Mouse (Mus musculus): Measurements from ENCODE around the gene Lgr5. TPM values are rescaled to one million over a fixed set of nuclear protein-coding genes. Genes with fewer than 3 reads are reported as not detected.

Gene Lgr5
- polyA plus RNA-seq (2015; fragmentation: Nextera tagmentation; extraction: Ambion mirVana): 2.5 and 3.0 TPM in 2 replicates

- H3K9me3 ChIP-seq (replicated peaks): no peaks in the 10 kb centered on the region
- H3K27me3 ChIP-seq (replicated peaks): peaks cover 28% of the 10 kb centered on the region
- peak within 1 kb of the TSS; percentile 75 for H3K4me3 ChIP-seq (replicated peaks)
- peak within 1 kb of the TSS; percentile 58 for H3K27ac ChIP-seq (replicated peaks)
- peaks cover 32% of the 10 kb centered on the region for H3K4me1 ChIP-seq
- ATAC-seq (ENCODE audit: low FRiP score): peak; percentile 90
- H3K4me2 ChIP-seq: peak within 1 kb of the TSS; percentile 99
- peak within 1 kb of the TSS; percentile 67 for H3K9ac ChIP-seq (replicated peaks)
- whole genome bisulfite sequencing: under 1% methylated on average over 47 of the region's 47 CpGs
- H3K36me3 ChIP-seq: no peaks in the 10 kb centered on the region
Observed at GRCm38 (mm10) chr10:115587301-115587969, at the start of gene Lgr5. Gene Lgr5 (minus strand): TSS chr10:115587780.

GRCm38 (mm10) chr10:115626678-115627077, 39.1 kb upstream of the Lgr5 start:
- H3K4me1 ChIP-seq: no peaks in the 10 kb centered on the region
- H3K27ac ChIP-seq (replicated peaks): no peak overlapping the region
- H3K27me3 ChIP-seq (replicated peaks): no peaks in the 10 kb centered on the region
- no peak overlapping the region for H3K4me2 ChIP-seq
- H3K9ac ChIP-seq (replicated peaks): no peak overlapping the region
- H3K4me3 ChIP-seq (replicated peaks): no peak overlapping the region
- peak; percentile 68 for ATAC-seq (ENCODE audit: low FRiP score)
- no peaks in the 10 kb centered on the region for H3K36me3 ChIP-seq
- WGBS: 56% methylated on average over 6 of the region's 6 CpGs
- no peaks in the 10 kb centered on the region for H3K9me3 ChIP-seq (replicated peaks)

DNA sequence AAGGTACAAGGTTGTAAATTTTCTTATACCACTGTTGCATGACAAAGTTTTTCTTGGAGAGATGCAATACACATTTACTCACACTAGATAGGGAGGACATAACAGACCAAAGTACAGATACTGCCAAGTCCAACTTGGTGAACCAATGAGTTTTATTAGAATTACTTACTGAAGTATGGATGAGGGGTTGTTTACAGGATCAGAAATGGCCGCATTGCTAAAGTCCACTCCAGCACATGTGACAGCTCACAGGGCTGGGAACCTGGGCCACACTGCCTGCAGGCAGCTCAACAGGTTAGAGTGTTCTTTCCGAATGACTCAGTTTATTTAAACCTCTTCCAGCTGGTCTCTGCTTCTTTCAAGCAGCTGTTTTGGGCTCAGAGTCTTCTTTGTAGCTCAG, 37.4 kb upstream of the Lgr5 start:
- ATAC-seq (ENCODE audit: low FRiP score): no peak
- 85% methylated on average over 2 of the region's 2 CpGs for WGBS
- Histone ChIP-seq H3K9me3 (replicated peaks) (no peaks in the 10 kb centered on the region), H3K9ac (replicated peaks) (no peak overlapping the region), H3K4me2 (no peak overlapping the region), H3K27ac (replicated peaks) (no peak overlapping the region), H3K27me3 (replicated peaks) (no peaks in the 10 kb centered on the region), H3K4me3 (replicated peaks) (no peak overlapping the region), H3K4me1 (no peaks in the 10 kb centered on the region), H3K36me3 (no peaks in the 10 kb centered on the region)

DNA sequence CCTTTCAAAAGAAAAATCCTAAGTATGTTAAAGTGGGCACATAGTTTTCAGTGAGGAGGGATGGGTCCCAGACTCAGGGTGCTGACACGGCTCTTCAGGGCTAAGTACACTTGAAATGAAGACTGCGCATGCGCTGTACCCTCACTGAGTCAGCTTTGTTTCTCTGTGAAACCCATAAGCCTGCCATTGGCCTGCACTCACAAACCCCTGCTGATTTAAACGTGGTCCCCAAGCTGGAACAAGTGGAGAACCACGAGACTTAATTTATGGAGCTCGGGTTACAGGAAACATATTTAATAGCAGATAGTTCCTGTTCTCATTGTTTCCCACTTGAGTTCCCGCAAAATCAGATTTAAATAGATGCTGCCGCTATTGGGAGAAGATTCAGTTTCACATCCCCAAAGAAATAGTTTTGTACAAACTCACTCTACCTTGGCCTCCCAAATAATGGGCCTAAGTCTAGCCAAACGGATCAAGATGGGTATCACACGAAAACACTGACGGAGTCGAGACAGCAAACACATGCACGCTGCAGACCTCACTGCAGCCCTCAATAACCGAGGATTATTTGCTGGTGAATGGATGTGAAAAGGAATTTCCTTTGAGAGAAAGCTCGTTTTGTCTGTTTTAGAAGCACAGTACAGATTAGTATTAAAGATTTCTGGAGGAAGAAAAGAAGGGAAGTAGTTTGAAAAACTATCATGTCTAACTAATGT, 36.5 kb upstream of the Lgr5 start:
- H3K4me2 ChIP-seq: no peak overlapping the region
- no peaks in the 10 kb centered on the region for H3K4me1 ChIP-seq
- H3K27me3 ChIP-seq (replicated peaks): no peaks in the 10 kb centered on the region
- no peaks in the 10 kb centered on the region for H3K9me3 ChIP-seq (replicated peaks)
- no peak overlapping the region for H3K27ac ChIP-seq (replicated peaks)
- H3K4me3 ChIP-seq (replicated peaks): no peak overlapping the region
- no peak overlapping the region for H3K9ac ChIP-seq (replicated peaks)
- ATAC-seq (ENCODE audit: low FRiP score): no peak
- 55% methylated on average over 15 of the region's 15 CpGs for WGBS
- no peaks in the 10 kb centered on the region for H3K36me3 ChIP-seq

- no peak for ATAC-seq (ENCODE audit: low FRiP score)
- H3K9me3 ChIP-seq (replicated peaks): no peaks in the 10 kb centered on the region
- peaks cover 2% of the 10 kb centered on the region; the same call in 1 of the 2 replicates for H3K4me1 ChIP-seq
- H3K4me2 ChIP-seq: no peak overlapping the region
- H3K36me3 ChIP-seq: no peaks in the 10 kb centered on the region
- no peaks in the 10 kb centered on the region for H3K27me3 ChIP-seq (replicated peaks)
- no peak overlapping the region for H3K27ac ChIP-seq (replicated peaks)
- H3K4me3 ChIP-seq (replicated peaks): no peak overlapping the region
- no peak overlapping the region for H3K9ac ChIP-seq (replicated peaks)
- 83% methylated on average over 7 of the region's 7 CpGs for WGBS
Observed at GRCm38 (mm10) chr10:115623481-115623880, 35.9 kb upstream of the Lgr5 start.

DNA sequence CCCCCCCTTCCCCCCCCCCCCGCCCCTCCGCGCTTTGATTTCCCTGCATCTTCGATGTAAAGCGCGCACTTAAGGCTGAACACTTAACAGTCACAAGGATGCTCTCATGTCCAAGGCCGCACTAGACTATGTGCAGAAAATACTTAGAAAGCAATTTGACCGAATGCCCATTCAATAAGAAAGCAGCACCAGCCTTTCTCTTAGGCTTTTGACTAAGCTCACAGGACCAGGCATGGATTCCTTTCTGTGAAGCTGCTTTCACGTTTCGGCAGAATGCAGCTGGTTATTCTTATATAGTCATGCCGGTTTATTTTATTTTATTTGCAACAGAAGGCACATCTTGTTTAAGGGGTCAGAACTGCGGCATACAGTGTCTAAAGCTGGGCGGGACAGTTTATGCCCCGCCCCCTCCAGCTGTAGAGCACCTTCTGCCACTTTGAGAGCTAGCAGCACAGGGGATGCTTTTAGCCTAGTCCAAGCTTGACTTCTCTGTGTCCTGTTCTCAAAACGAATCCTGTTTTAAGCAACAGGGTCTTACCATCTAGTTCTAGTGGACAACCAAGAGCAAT, 30.8 kb upstream of the Lgr5 start:
- peak; percentile 79; the same call in 1 of the 2 replicates for ATAC-seq (ENCODE audit: low FRiP score)
- Histone ChIP-seq H3K9ac (replicated peaks) (0 out of 2 replicates have a peak overlapping the region, but pooled peaks have one; percentile 14), H3K36me3 (no peaks in the 10 kb centered on the region), H3K4me1 (peaks cover 10% of the 10 kb centered on the region; the same call in 1 of the 2 replicates), H3K4me3 (replicated peaks) (peak overlapping the region; percentile 30), H3K9me3 (replicated peaks) (no peaks in the 10 kb centered on the region), H3K27ac (replicated peaks) (no peak overlapping the region), H3K4me2 (peak overlapping the region; percentile 56), H3K27me3 (replicated peaks) (no peaks in the 10 kb centered on the region)
- 22% methylated on average over 15 of the region's 15 CpGs for WGBS

GRCm38 (mm10) chr10:115617456-115618287, 30.1 kb upstream of the Lgr5 start:
- no peaks in the 10 kb centered on the region for H3K9me3 ChIP-seq (replicated peaks)
- 0 out of 2 replicates have a peak overlapping the region, but pooled peaks have one; percentile 14 for H3K9ac ChIP-seq (replicated peaks)
- peaks cover 10% of the 10 kb centered on the region; the same call in 1 of the 2 replicates for H3K4me1 ChIP-seq
- H3K27ac ChIP-seq (replicated peaks): no peak overlapping the region
- peak overlapping the region; percentile 56 for H3K4me2 ChIP-seq
- H3K27me3 ChIP-seq (replicated peaks): no peaks in the 10 kb centered on the region
- peak; percentile 91 for ATAC-seq (ENCODE audit: low FRiP score)
- no peaks in the 10 kb centered on the region for H3K36me3 ChIP-seq
- 9% methylated on average over 14 of the region's 15 CpGs for WGBS
- H3K4me3 ChIP-seq (replicated peaks): peak overlapping the region; percentile 30

DNA sequence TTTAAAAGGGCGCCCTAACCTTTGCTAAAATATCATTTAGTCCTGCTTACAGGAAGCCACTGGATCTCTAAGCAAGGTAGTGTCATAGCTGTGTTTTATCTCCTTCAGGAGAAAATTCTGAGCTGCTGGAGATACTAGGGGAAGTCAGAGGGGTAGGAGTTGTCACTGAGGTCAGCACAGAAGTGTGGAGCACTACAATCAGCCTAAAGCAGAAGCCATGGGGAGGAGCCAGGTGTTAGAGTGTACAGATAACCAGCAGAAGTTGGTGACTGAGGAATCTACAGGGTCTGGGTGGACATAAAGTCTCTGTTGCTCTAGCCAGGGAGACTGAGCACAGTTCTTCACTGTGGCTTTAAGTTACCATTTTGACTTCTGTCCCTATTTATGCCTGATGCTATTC, 8.2 kb upstream of the Lgr5 start:
- H3K27me3 ChIP-seq (replicated peaks): no peaks in the 10 kb centered on the region
- peaks cover 4% of the 10 kb centered on the region; the same call in 1 of the 2 replicates for H3K4me1 ChIP-seq
- no peaks in the 10 kb centered on the region for H3K36me3 ChIP-seq
- no peaks in the 10 kb centered on the region for H3K9me3 ChIP-seq (replicated peaks)
- no peak overlapping the region for H3K4me2 ChIP-seq
- 95% methylated on average over 1 of the region's 1 CpGs for WGBS
- no peak overlapping the region for H3K27ac ChIP-seq (replicated peaks)
- no peak overlapping the region for H3K4me3 ChIP-seq (replicated peaks)
- ATAC-seq (ENCODE audit: low FRiP score): no peak
- H3K9ac ChIP-seq (replicated peaks): no peak overlapping the region

GRCm38 (mm10) chr10:115593651-115594050, 6.1 kb upstream of the Lgr5 start:
- Histone ChIP-seq H3K4me1 (peaks cover 4% of the 10 kb centered on the region; the same call in 1 of the 2 replicates), H3K27me3 (replicated peaks) (peaks cover 10% of the 10 kb centered on the region), H3K4me3 (replicated peaks) (no peak overlapping the region), H3K4me2 (peak overlapping the region; percentile 36), H3K9ac (replicated peaks) (no peak overlapping the region), H3K36me3 (no peaks in the 10 kb centered on the region), H3K27ac (replicated peaks) (no peak overlapping the region), H3K9me3 (replicated peaks) (no peaks in the 10 kb centered on the region)
- ATAC-seq (ENCODE audit: low FRiP score): no peak
- 85% methylated on average over 6 of the region's 6 CpGs for WGBS

GRCm38 (mm10) chr10:115593221-115593620, 5.6 kb upstream of the Lgr5 start:
- Histone ChIP-seq H3K36me3 (no peaks in the 10 kb centered on the region), H3K4me3 (replicated peaks) (no peak overlapping the region), H3K4me1 (peaks cover 5% of the 10 kb centered on the region), H3K9ac (replicated peaks) (no peak overlapping the region; the same call in 1 of the 2 replicates), H3K27me3 (replicated peaks) (peaks cover 10% of the 10 kb centered on the region), H3K27ac (replicated peaks) (no peak overlapping the region), H3K9me3 (replicated peaks) (no peaks in the 10 kb centered on the region), H3K4me2 (peak overlapping the region; percentile 36)
- WGBS: 19% methylated on average over 11 of the region's 11 CpGs
- peak; percentile 61; the same call in 1 of the 2 replicates for ATAC-seq (ENCODE audit: low FRiP score)

- peaks cover 28% of the 10 kb centered on the region for H3K27me3 ChIP-seq (replicated peaks)
- no peak for ATAC-seq (ENCODE audit: low FRiP score)
- peak overlapping the region; percentile 58 for H3K27ac ChIP-seq (replicated peaks)
- H3K4me1 ChIP-seq: peaks cover 32% of the 10 kb centered on the region
- peak overlapping the region; percentile 67 for H3K9ac ChIP-seq (replicated peaks)
- H3K4me3 ChIP-seq (replicated peaks): peak overlapping the region; percentile 75
- no peaks in the 10 kb centered on the region for H3K9me3 ChIP-seq (replicated peaks)
- under 1% methylated on average over 7 of the region's 7 CpGs for WGBS
- peak overlapping the region; percentile 99 for H3K4me2 ChIP-seq
- H3K36me3 ChIP-seq: no peaks in the 10 kb centered on the region
Observed at GRCm38 (mm10) chr10:115587979-115588378, 399 bp upstream of the Lgr5 start.

Data from neural tube, embryonic 15.5 days (tissue).